Mouse (Mus musculus) heart, embryonic 11.5 days (tissue): Measurements from ENCODE around the gene Naxe. TPM values are rescaled to one million over a fixed set of nuclear protein-coding genes. Genes with fewer than 3 reads are reported as not detected.

Experiments
- ATAC-seq: fragments of 200-750 bp; cut with Nextera tagmentation; replicated peaks from 2 replicates; pipeline ENCODE4 v1.8.0; 2017; ENCODE audit warnings: moderate library complexity; ENCODE audit not compliant: insufficient number of reproducible peaks, low FRiP score, low TSS enrichment
- H3K27ac ChIP-seq: fragments of 300-500 bp; sonication (generic); 2 replicates; pipeline ENCODE4 v1.5.1; 2014; ENCODE audit warnings: mild to moderate bottlenecking, low read depth, low read length
- H3K27me3 ChIP-seq: fragments of 300-500 bp; sonication (generic); 2 replicates; pipeline ENCODE4 v1.6.1; 2014; ENCODE audit warnings: mild to moderate bottlenecking, low read length, mixed read lengths; ENCODE audit not compliant: control insufficient read depth, insufficient read depth
- H3K36me3 ChIP-seq: fragments of 300-500 bp; sonication (generic); 2 replicates; pipeline ENCODE4 v1.6.1; 2014; ENCODE audit warnings: mild to moderate bottlenecking, low read length, moderate library complexity, mixed read lengths; ENCODE audit not compliant: control insufficient read depth, insufficient read depth
- H3K4me1 ChIP-seq: fragments of 300-500 bp; sonication (generic); 2 replicates; pipeline ENCODE4 v1.6.1; 2014; ENCODE audit warnings: low read length; ENCODE audit not compliant: control insufficient read depth, insufficient read depth
- H3K4me2 ChIP-seq: fragments of 300-500 bp; sonication (generic); 2 replicates; pipeline ENCODE4 v1.6.1; 2014; ENCODE audit warnings: mild to moderate bottlenecking, moderate library complexity
- H3K4me3 ChIP-seq: fragments of 300-500 bp; sonication (generic); 2 replicates; pipeline ENCODE4 v1.5.1; 2014; ENCODE audit warnings: low read depth, low read length
- H3K9ac ChIP-seq: fragments of 300-500 bp; sonication (generic); 2 replicates; pipeline ENCODE4 v1.6.1; 2014; ENCODE audit warnings: mild to moderate bottlenecking, low read depth, low read length, moderate library complexity
- H3K9me3 ChIP-seq: fragments of 300-500 bp; sonication (generic); replicated peaks from 2 replicates; pipeline ENCODE4 v1.6.1; 2016; ENCODE audit warnings: low read length; ENCODE audit not compliant: control insufficient read depth
- WGBS: fragments of 180-500 bp; shearing (Covaris S2); extraction: QIAGEN DNeasy Blood & Tissue Kit; methylation state at CpG from one replicate; pipeline ENCODE4 v1.1.7; 2014; ENCODE audit not compliant: insufficient replicate concordance; 5-methylcytosine and 5-hydroxymethylcytosine counted together
- polyA plus RNA-seq: library from polyadenylated mRNA; unstranded; fragments of >200 nt; fragmentation: Nextera tagmentation; extraction: Ambion mirVana; gene quantifications from 2 replicates; pipeline ENCODE4 v1.2.1, GENCODE M21; 2014

Gene Naxe
- polyA plus RNA-seq, 1 experiment from 2014 or later, result 136 TPM

- Histone ChIP-seq H3K9me3 (no peaks in the 10 kb centered on the region), H3K27me3 (no peaks in the 10 kb centered on the region), H3K4me2 (no peak overlapping the region), H3K4me3 (no peak overlapping the region), H3K27ac (no peak overlapping the region), H3K9ac (no peak overlapping the region), H3K4me1 (no peaks in the 10 kb centered on the region), H3K36me3 (peaks cover 35% of the 10 kb centered on the region)
- WGBS, result 84% methylated on average over 7 of the region's 7 CpGs
- ATAC-seq, result no peak
Observed at GRCm38 (mm10) chr3:88090106-88090505, 31.8 kb upstream of the Naxe start.

DNA sequence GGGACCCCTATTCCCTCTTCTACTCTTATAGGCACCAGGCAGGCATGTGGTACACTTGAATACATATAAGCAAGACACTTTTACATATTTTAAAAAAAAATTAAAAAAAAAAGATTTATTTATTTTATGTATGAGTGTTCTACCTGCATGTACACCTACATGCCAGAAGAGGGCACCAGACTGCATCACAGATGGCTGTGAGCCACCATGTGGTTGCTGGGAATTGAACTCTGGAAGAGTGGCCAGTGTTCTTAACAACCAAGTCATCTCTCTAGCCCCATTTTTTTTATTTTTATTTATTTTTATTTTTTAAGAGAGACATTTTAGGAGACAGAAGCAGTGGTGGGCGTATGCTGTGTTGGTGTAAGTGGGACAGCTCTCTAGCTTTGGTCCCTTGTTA, 29.4 kb upstream of the Naxe start:
- 88% methylated on average over 1 of the region's 1 CpGs for WGBS
- Histone ChIP-seq H3K4me2 (no peak overlapping the region), H3K27ac (no peak overlapping the region), H3K27me3 (no peaks in the 10 kb centered on the region), H3K4me1 (peaks cover 5% of the 10 kb centered on the region), H3K9ac (no peak overlapping the region), H3K9me3 (no peaks in the 10 kb centered on the region), H3K4me3 (no peak overlapping the region), H3K36me3 (peaks cover 23% of the 10 kb centered on the region)
- no peak for ATAC-seq

DNA sequence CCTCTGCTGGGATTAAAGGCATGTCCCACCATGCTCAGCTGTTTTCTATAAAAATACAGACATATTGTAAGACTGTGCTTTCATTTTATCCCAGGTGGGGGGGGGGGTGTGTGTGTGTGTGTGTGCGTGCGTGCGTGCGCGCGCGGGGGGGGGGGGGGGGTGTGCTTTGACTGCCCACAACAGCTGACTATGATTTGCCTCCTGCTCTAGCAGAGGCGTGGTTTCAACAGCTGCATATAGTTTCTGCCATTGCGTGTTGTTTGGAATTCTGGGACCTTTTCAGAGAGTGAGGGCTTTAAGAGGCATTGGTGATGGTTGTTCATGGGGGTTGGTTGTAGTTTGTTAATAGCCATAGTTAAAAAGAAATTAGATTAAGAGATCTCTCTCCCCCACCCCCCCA, 27.2 kb upstream of the Naxe start:
- 93% methylated on average over 4 of the region's 9 CpGs for WGBS
- no peak overlapping the region for H3K9ac ChIP-seq
- H3K27ac ChIP-seq, result no peak overlapping the region
- ATAC-seq, result no peak
- no peak overlapping the region for H3K4me3 ChIP-seq
- H3K4me1 ChIP-seq, result peaks cover 11% of the 10 kb centered on the region
- H3K36me3 ChIP-seq, result peaks cover 12% of the 10 kb centered on the region
- no peaks in the 10 kb centered on the region for H3K27me3 ChIP-seq
- no peak overlapping the region for H3K4me2 ChIP-seq
- H3K9me3 ChIP-seq, result no peaks in the 10 kb centered on the region

GRCm38 (mm10) chr3:88084001-88084400, 25.7 kb upstream of the Naxe start:
- H3K27me3 ChIP-seq, result no peaks in the 10 kb centered on the region
- ATAC-seq, result no peak
- no peak overlapping the region for H3K9ac ChIP-seq
- no peak overlapping the region for H3K4me2 ChIP-seq
- H3K9me3 ChIP-seq, result no peaks in the 10 kb centered on the region
- no peak overlapping the region for H3K27ac ChIP-seq
- H3K4me1 ChIP-seq, result peaks cover 11% of the 10 kb centered on the region
- peaks cover 6% of the 10 kb centered on the region; the same call in 1 of the 2 replicates for H3K36me3 ChIP-seq
- WGBS, result 83% methylated on average over 2 of the region's 2 CpGs
- H3K4me3 ChIP-seq, result no peak overlapping the region

- H3K4me3 ChIP-seq, result peak overlapping the region; percentile 78
- H3K9ac ChIP-seq, result peak overlapping the region; percentile 79
- ATAC-seq, result no peak
- 11% methylated on average over 4 of the region's 4 CpGs for WGBS
- peak overlapping the region; percentile 7; the same call in 1 of the 2 replicates for H3K27ac ChIP-seq
- H3K36me3 ChIP-seq, result peaks cover 6% of the 10 kb centered on the region; the same call in 1 of the 2 replicates
- H3K4me2 ChIP-seq, result peak overlapping the region; percentile 72
- no peaks in the 10 kb centered on the region for H3K9me3 ChIP-seq
- peaks cover 3% of the 10 kb centered on the region; the same call in 1 of the 2 replicates for H3K27me3 ChIP-seq
- peaks cover 11% of the 10 kb centered on the region for H3K4me1 ChIP-seq
Observed at GRCm38 (mm10) chr3:88082663-88083062, 24.4 kb upstream of the Naxe start.

DNA sequence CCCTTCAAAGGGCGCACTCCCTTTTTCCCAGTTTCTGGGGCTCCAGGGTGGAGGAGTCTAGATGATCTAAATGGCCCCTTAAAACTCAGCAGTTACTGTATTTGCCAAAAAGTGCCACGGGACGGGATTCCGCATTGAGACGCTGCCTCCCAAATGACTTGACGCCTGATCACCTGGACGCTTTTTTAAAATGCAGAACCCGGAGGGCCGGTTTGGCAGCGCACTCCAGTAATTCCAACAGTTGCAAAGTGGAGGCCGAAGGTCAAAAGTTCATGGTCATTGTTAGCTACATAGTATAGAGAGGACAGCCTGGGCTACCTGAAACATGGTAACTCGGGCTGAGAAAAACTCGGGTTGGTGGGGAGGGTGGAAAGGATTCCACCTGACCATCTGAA, 23.9 kb upstream of the Naxe start:
- Histone ChIP-seq H3K4me3 (peak overlapping the region; percentile 78), H3K9ac (peak overlapping the region; percentile 79), H3K4me2 (peak overlapping the region; percentile 72), H3K36me3 (peaks cover 6% of the 10 kb centered on the region; the same call in 1 of the 2 replicates), H3K27ac (0 out of 2 replicates have a peak overlapping the region, but pooled peaks have one; percentile 15), H3K9me3 (no peaks in the 10 kb centered on the region), H3K27me3 (peaks cover 3% of the 10 kb centered on the region; the same call in 1 of the 2 replicates), H3K4me1 (peaks cover 11% of the 10 kb centered on the region)
- no peak for ATAC-seq
- 3% methylated on average over 13 of the region's 13 CpGs for WGBS

DNA sequence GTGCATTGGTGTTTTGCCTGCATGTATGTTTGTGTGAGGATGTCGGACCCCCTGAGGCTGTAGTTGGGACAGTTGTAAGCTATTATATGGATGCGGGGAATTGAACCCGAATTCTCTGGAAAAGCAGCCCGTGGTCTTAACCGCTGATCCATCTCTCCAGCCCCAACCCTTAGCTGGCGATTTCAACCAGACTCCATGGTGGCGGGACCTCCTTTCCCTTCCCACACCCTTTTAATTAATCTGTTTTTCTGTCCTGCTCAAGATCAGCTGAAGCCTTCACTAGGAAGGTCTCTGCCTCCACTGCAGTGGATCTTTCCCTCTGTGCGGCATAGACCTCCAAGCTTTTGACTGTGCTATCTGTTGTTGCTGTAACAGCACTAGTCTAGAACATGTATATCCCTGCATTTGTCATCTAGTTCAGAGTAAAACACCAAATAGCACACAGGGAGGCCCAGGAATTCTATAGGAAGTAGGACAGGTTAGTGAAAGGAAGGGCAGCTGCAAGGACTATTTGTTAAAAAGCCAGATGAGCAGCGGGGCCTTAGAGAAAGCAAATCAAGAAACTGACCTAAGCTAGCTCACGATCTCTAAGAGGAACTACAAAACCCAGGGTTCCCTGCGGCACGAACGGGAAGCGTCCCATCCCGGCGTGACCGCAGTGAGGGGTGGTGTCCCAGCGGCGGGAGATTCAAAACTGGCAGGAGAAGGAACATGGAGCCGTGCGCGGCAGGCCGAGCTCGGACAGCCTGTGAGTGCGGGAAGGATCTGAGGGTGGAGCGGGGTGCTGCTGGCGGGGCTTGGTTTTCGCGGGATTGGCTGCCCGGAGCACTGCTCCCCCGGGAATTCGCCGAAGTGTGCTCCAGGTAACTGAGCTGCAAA, 23.3 kb upstream of the Naxe start, which contains the start of gene Iqgap3:
Gene Iqgap3, plus strand, starts transcription at position 627 of the 879 bp plus-strand sequence.
- 17% methylated on average over 33 of the region's 33 CpGs for WGBS

GRCm38 (mm10) chr3:88078204-88078603, 19.9 kb upstream of the Naxe start, which contains the start of gene Ttc24:
TSS of gene Ttc24 (minus strand) at chr3:88078304.
- Histone ChIP-seq H3K4me2 (no peak within 1 kb of the TSS), H3K27me3 (peaks cover 8% of the 10 kb centered on the region), H3K27ac (no peak within 1 kb of the TSS), H3K9ac (no peak within 1 kb of the TSS), H3K9me3 (no peaks in the 10 kb centered on the region), H3K36me3 (no peaks in the 10 kb centered on the region), H3K4me1 (peaks cover 11% of the 10 kb centered on the region), H3K4me3 (no peak within 1 kb of the TSS)
- ATAC-seq, result no peak
- WGBS, result 72% methylated on average over 4 of the region's 4 CpGs

More for the DNA sequence above, 23.3 kb upstream of the Naxe start, which contains the start of gene Iqgap3:
- ATAC-seq, result 0 out of 2 replicates have a peak, but pooled peaks have one; percentile 71
- no peaks in the 10 kb centered on the region for H3K9me3 ChIP-seq
- H3K4me2 ChIP-seq, result peak within 1 kb of the TSS; percentile 72
- H3K4me1 ChIP-seq, result peaks cover 11% of the 10 kb centered on the region
- peak within 1 kb of the TSS; percentile 79 for H3K9ac ChIP-seq
- H3K27me3 ChIP-seq, result peaks cover 3% of the 10 kb centered on the region; the same call in 1 of the 2 replicates
- H3K4me3 ChIP-seq, result peak within 1 kb of the TSS; percentile 78
- H3K36me3 ChIP-seq, result peaks cover 6% of the 10 kb centered on the region; the same call in 1 of the 2 replicates
- peak within 1 kb of the TSS; percentile 15; the same call in 1 of the 2 replicates for H3K27ac ChIP-seq
